Mouse (Mus musculus) limb, embryonic 11.5 days (tissue): ENCODE measurements around the gene Uqcc2. TPM values are rescaled to one million over a fixed set of nuclear protein-coding genes. Genes with fewer than 3 reads are reported as not detected.

Experiments used
- ATAC-seq: fragments of 200-750 bp; cut with Nextera tagmentation; 2 replicates; pipeline ENCODE4 v1.8.0; 2017; ENCODE audit warnings: low read depth; ENCODE audit not compliant: insufficient number of reproducible peaks, low FRiP score, low TSS enrichment
- DNase-seq: peaks from one replicate; pipeline ENCODE4 v3.0.0-alpha.2; 2015; ENCODE audit warnings: low spot score
- H3K27ac ChIP-seq: fragments of 300-500 bp; sonication (generic); replicated peaks from 2 replicates; pipeline ENCODE4 v1.5.1; 2014; ENCODE audit warnings: low read depth, mild to moderate bottlenecking, low read length
- H3K27me3 ChIP-seq: fragments of 300-500 bp; sonication (generic); 2 replicates; pipeline ENCODE4 v1.6.1; 2014; ENCODE audit warnings: mild to moderate bottlenecking, low read length, mixed read lengths; ENCODE audit not compliant: control insufficient read depth, insufficient read depth
- H3K36me3 ChIP-seq: fragments of 300-500 bp; sonication (generic); 2 replicates; pipeline ENCODE4 v1.6.1; 2014; ENCODE audit warnings: mild to moderate bottlenecking, low read length, moderate library complexity, mixed read lengths; ENCODE audit not compliant: control insufficient read depth, insufficient read depth
- H3K4me1 ChIP-seq: fragments of 300-500 bp; sonication (generic); 2 replicates; pipeline ENCODE4 v1.6.1; 2014; ENCODE audit warnings: low read length, mixed read lengths; ENCODE audit not compliant: control insufficient read depth, insufficient read depth
- H3K4me2 ChIP-seq: fragments of 300-500 bp; sonication (generic); 2 replicates; pipeline ENCODE4 v1.6.1; 2014; ENCODE audit warnings: low read depth, mild to moderate bottlenecking, moderate library complexity; ENCODE audit not compliant: severe bottlenecking
- H3K4me3 ChIP-seq: fragments of 300-500 bp; sonication (generic); 2 replicates; pipeline ENCODE4 v1.5.1; 2014; ENCODE audit warnings: low read depth, low read length
- H3K9ac ChIP-seq: fragments of 300-500 bp; sonication (generic); 2 replicates; pipeline ENCODE4 v1.6.1; 2014; ENCODE audit warnings: mild to moderate bottlenecking, low read length
- H3K9me3 ChIP-seq: fragments of 300-500 bp; sonication (generic); 2 replicates; pipeline ENCODE4 v1.6.1; 2016; ENCODE audit warnings: low read length; ENCODE audit not compliant: control insufficient read depth
- WGBS: fragments of 180-500 bp; shearing (Covaris S2); extraction: QIAGEN DNeasy Blood & Tissue Kit; methylation state at CpG from one replicate; pipeline ENCODE4 v1.1.7; 2014; 5-methylcytosine and 5-hydroxymethylcytosine counted together
- polyA plus RNA-seq: library from polyadenylated mRNA; unstranded; fragments of >200 nt; fragmentation: Nextera tagmentation; extraction: Ambion mirVana; gene quantifications from 2 replicates; pipeline ENCODE4 v1.2.1, GENCODE M21; 2014

Uqcc2 gene
- polyA plus RNA-seq, 1 experiment from 2014 or later: 383 TPM

GRCm38 (mm10) chr17:27138396-27138795 lies 4.7 kb upstream of the Uqcc2 start:
- peaks cover 5% of the 10 kb centered on the region for H3K4me1 ChIP-seq
- H3K36me3 ChIP-seq: no peaks in the 10 kb centered on the region
- ATAC-seq (no peak), DNase-seq (no peak)
- H3K9ac ChIP-seq: no peak overlapping the region
- H3K4me2 ChIP-seq: no peak overlapping the region
- no peak overlapping the region for H3K4me3 ChIP-seq
- H3K9me3 ChIP-seq: no peaks in the 10 kb centered on the region
- no peaks in the 10 kb centered on the region for H3K27me3 ChIP-seq
- H3K27ac ChIP-seq: no peak overlapping the region
- 69% methylated on average over 9 of the region's 9 CpGs for WGBS

- Histone ChIP-seq H3K36me3 (no peaks in the 10 kb centered on the region; the same call in 1 of the 2 replicates), H3K27ac (no peak overlapping the region), H3K27me3 (no peaks in the 10 kb centered on the region), H3K4me2 (no peak overlapping the region), H3K9me3 (no peaks in the 10 kb centered on the region), H3K4me3 (no peak overlapping the region), H3K9ac (no peak overlapping the region), H3K4me1 (peaks cover 28% of the 10 kb centered on the region)
- ATAC-seq: no peak
- 23% methylated on average over 3 of the region's 3 CpGs for WGBS
- DNase-seq: no peak
Measured at GRCm38 (mm10) chr17:27134715-27135114, 999 bp upstream of the Uqcc2 start.

- WGBS: 46% methylated on average over 9 of the region's 9 CpGs
- no peaks in the 10 kb centered on the region for H3K27me3 ChIP-seq
- H3K36me3 ChIP-seq: no peaks in the 10 kb centered on the region; the same call in 1 of the 2 replicates
- peak overlapping the region; percentile 48; the same call in 1 of the 2 replicates for H3K4me2 ChIP-seq
- H3K9ac ChIP-seq: no peak overlapping the region
- no peak overlapping the region for H3K27ac ChIP-seq
- no peaks in the 10 kb centered on the region for H3K9me3 ChIP-seq
- peaks cover 33% of the 10 kb centered on the region for H3K4me1 ChIP-seq
- peak; percentile 4; the same call in 1 of the 2 replicates for ATAC-seq
- no peak for DNase-seq
- H3K4me3 ChIP-seq: peak overlapping the region; percentile 74
Measured at GRCm38 (mm10) chr17:27134187-27134586, 471 bp upstream of the Uqcc2 start.

GRCm38 (mm10) chr17:27132238-27132637 lies 1.5 kb downstream of the Uqcc2 start:
- H3K9me3 ChIP-seq: no peaks in the 10 kb centered on the region
- 93% methylated on average over 10 of the region's 10 CpGs for WGBS
- no peak overlapping the region for H3K4me2 ChIP-seq
- no peak overlapping the region for H3K9ac ChIP-seq
- no peaks in the 10 kb centered on the region; the same call in 1 of the 2 replicates for H3K36me3 ChIP-seq
- H3K4me3 ChIP-seq: no peak overlapping the region
- H3K27ac ChIP-seq: no peak overlapping the region
- ATAC-seq (no peak), DNase-seq (no peak)
- H3K4me1 ChIP-seq: peaks cover 33% of the 10 kb centered on the region
- H3K27me3 ChIP-seq: no peaks in the 10 kb centered on the region

GRCm38 (mm10) chr17:27131240-27131665 lies 2.5 kb downstream of the Uqcc2 start:
- H3K4me1 ChIP-seq: peaks cover 33% of the 10 kb centered on the region
- 83% methylated on average over 10 of the region's 10 CpGs for WGBS
- no peaks in the 10 kb centered on the region for H3K27me3 ChIP-seq
- no peaks in the 10 kb centered on the region; the same call in 1 of the 2 replicates for H3K36me3 ChIP-seq
- H3K27ac ChIP-seq: no peak overlapping the region
- no peak for DNase-seq
- ATAC-seq: no peak
- no peak overlapping the region for H3K4me2 ChIP-seq
- no peak overlapping the region for H3K9ac ChIP-seq
- no peak overlapping the region for H3K4me3 ChIP-seq
- no peaks in the 10 kb centered on the region for H3K9me3 ChIP-seq

- H3K4me2 ChIP-seq: peak overlapping the region; percentile 15; the same call in 1 of the 2 replicates
- DNase-seq: peak; percentile 61
- H3K27me3 ChIP-seq: no peaks in the 10 kb centered on the region
- peaks cover 35% of the 10 kb centered on the region for H3K4me1 ChIP-seq
- no peaks in the 10 kb centered on the region; the same call in 1 of the 2 replicates for H3K36me3 ChIP-seq
- no peak for ATAC-seq
- no peak overlapping the region for H3K9ac ChIP-seq
- peak overlapping the region; percentile 43; the same call in 1 of the 2 replicates for H3K27ac ChIP-seq
- H3K4me3 ChIP-seq: no peak overlapping the region
- 45% methylated on average over 9 of the region's 9 CpGs for WGBS
- H3K9me3 ChIP-seq: no peaks in the 10 kb centered on the region
Measured at GRCm38 (mm10) chr17:27130246-27130645, 3.5 kb downstream of the Uqcc2 start.

- ATAC-seq (no peak), DNase-seq (no peak)
- Histone ChIP-seq H3K4me2 (no peak overlapping the region), H3K4me1 (peaks cover 35% of the 10 kb centered on the region), H3K27ac (no peak overlapping the region), H3K27me3 (no peaks in the 10 kb centered on the region), H3K9ac (no peak overlapping the region), H3K4me3 (no peak overlapping the region), H3K36me3 (no peaks in the 10 kb centered on the region; the same call in 1 of the 2 replicates), H3K9me3 (no peaks in the 10 kb centered on the region)
- WGBS: 89% methylated on average over 7 of the region's 7 CpGs
Measured at GRCm38 (mm10) chr17:27129819-27130218, 3.9 kb downstream of the Uqcc2 start.

GRCm38 (mm10) chr17:27129291-27129690 lies 4.4 kb downstream of the Uqcc2 start:
- Histone ChIP-seq H3K4me3 (no peak overlapping the region), H3K27me3 (no peaks in the 10 kb centered on the region), H3K36me3 (no peaks in the 10 kb centered on the region; the same call in 1 of the 2 replicates), H3K4me1 (peaks cover 35% of the 10 kb centered on the region), H3K9ac (no peak overlapping the region), H3K4me2 (no peak overlapping the region), H3K27ac (no peak overlapping the region), H3K9me3 (no peaks in the 10 kb centered on the region)
- WGBS: 82% methylated on average over 13 of the region's 13 CpGs
- DNase-seq (no peak), ATAC-seq (no peak)

GRCm38 (mm10) chr17:27128189-27128588 lies 5.5 kb downstream of the Uqcc2 start:
- no peak for DNase-seq
- no peak overlapping the region for H3K4me2 ChIP-seq
- no peak overlapping the region for H3K4me3 ChIP-seq
- no peaks in the 10 kb centered on the region for H3K9me3 ChIP-seq
- no peak overlapping the region for H3K9ac ChIP-seq
- H3K4me1 ChIP-seq: peaks cover 33% of the 10 kb centered on the region
- ATAC-seq: no peak
- WGBS: 94% methylated on average over 5 of the region's 5 CpGs
- H3K27me3 ChIP-seq: no peaks in the 10 kb centered on the region
- peaks cover 5% of the 10 kb centered on the region; the same call in 1 of the 2 replicates for H3K36me3 ChIP-seq
- H3K27ac ChIP-seq: no peak overlapping the region
